Mouse (Mus musculus): ENCODE results near the gene Med12l.

- TF ChIP-seq TCF12 (IDR thresholded peaks at IDR 0.05; ENCODE audit: insufficient read depth, poor library complexity, severe bottlenecking) (no peak), POLR2A (IDR thresholded peaks at IDR 0.05; ENCODE audit: insufficient read length, low read depth) (no peak), TCF3 (IDR thresholded peaks at IDR 0.05; ENCODE audit: insufficient read length, low read depth) (no peak), MYOD1 (IDR thresholded peaks at IDR 0.05; ENCODE audit: control insufficient read depth in 1 of 3, insufficient read length in 2 of 3, low read depth in 2 of 3) (no peak), MYOG (IDR thresholded peaks at IDR 0.05; ENCODE audit: control insufficient read depth in 1 of 3, insufficient read depth in 1 of 3, insufficient read length in 2 of 3, low read depth in 2 of 3) (no peak), E2F4 (IDR thresholded peaks at IDR 0.05; ENCODE audit: insufficient read depth) (no peak), USF1 (IDR thresholded peaks at IDR 0.05; ENCODE audit: low read depth) (no peak)
Observed at GRCm38 (mm10) chr3:59263417-59263816, 257.8 kb downstream of the Med12l start.
